Mouse (Mus musculus) forebrain, embryonic 15.5 days (tissue): ENCODE data around the gene Erv3. TPM values are rescaled to one million over a fixed set of nuclear protein-coding genes. Genes with fewer than 3 reads are reported as not detected.
"Not testable (repeated sequence)": the region's sequence is repeated elsewhere in the genome, so short reads cannot be mapped to it uniquely, and the experiment has no call there.

Experiments used
- ATAC-seq: fragments of 200-750 bp; cut with Nextera tagmentation; replicated peaks from 2 replicates; pipeline ENCODE4 v1.8.0; 2017; ENCODE audit warnings: mild to moderate bottlenecking, moderate TSS enrichment, moderate library complexity
- H3K27ac ChIP-seq: fragments of 300-500 bp; sonication (generic); replicated peaks from 2 replicates; pipeline ENCODE4 v1.5.1; 2015; ENCODE audit warnings: mild to moderate bottlenecking, inconsistent platforms
- H3K27me3 ChIP-seq: fragments of 300-500 bp; sonication (generic); 2 replicates; pipeline ENCODE4 v1.6.1; 2015; ENCODE audit warnings: inconsistent platforms
- H3K36me3 ChIP-seq: fragments of 300-500 bp; sonication (generic); 2 replicates; pipeline ENCODE4 v1.6.1; 2015; ENCODE audit warnings: mild to moderate bottlenecking, inconsistent platforms
- H3K4me1 ChIP-seq: fragments of 300-500 bp; sonication (generic); 2 replicates; pipeline ENCODE4 v1.6.1; 2015; ENCODE audit warnings: inconsistent platforms
- H3K4me2 ChIP-seq: fragments of 300-500 bp; sonication (generic); replicated peaks from 2 replicates; pipeline ENCODE4 v1.6.1; 2015; ENCODE audit warnings: mild to moderate bottlenecking, inconsistent platforms
- H3K4me3 ChIP-seq: fragments of 300-500 bp; sonication (generic); 2 replicates; pipeline ENCODE4 v1.5.1; 2015; ENCODE audit warnings: mild to moderate bottlenecking, inconsistent platforms
- H3K9ac ChIP-seq: fragments of 300-500 bp; sonication (generic); replicated peaks from 2 replicates; pipeline ENCODE4 v1.6.1; 2015; ENCODE audit warnings: mild to moderate bottlenecking, inconsistent platforms
- H3K9me3 ChIP-seq: fragments of 300-500 bp; sonication (generic); 2 replicates; pipeline ENCODE4 v1.6.1; 2016; ENCODE audit warnings: inconsistent platforms
- WGBS: fragments of 180-500 bp; shearing (Covaris S2); methylation state at CpG from one replicate; pipeline ENCODE4 v1.1.7; 2015; ENCODE audit warnings: mixed read lengths; 5-methylcytosine and 5-hydroxymethylcytosine counted together
- polyA plus RNA-seq: library from polyadenylated mRNA; unstranded; fragments of >200 nt; fragmentation: Nextera tagmentation; extraction: Ambion mirVana; gene quantifications from 2 replicates; pipeline ENCODE4 v1.2.1, GENCODE M21; 2015

Erv3 gene
- polyA plus RNA-seq, 1 experiment from 2014 or later = not detected

DNA sequence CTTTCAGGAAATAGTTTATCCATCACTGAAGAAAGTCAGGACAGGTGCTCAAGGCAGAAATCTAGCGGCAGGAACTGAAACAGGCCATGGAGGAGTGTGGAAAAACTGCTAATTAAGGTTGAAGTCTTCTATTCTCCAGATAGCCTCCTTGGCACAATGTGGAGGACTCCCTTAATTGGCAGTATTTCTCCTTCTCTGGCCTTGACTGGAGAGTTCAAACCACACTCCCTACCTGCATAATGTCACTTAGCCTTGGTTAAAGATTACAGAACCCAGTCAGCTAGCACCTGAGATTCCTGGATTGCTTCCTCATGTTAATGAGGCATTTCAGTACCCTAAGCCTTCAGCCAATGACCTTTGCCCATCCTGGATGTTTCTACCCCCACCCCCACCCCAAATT is 25.3 kb downstream of the Erv3 start:
- Histone ChIP-seq H3K4me3 (no peak overlapping the region), H3K27me3 (no peaks in the 10 kb centered on the region), H3K36me3 (no peaks in the 10 kb centered on the region), H3K27ac (no peak overlapping the region), H3K9ac (no peak overlapping the region), H3K4me2 (no peak overlapping the region), H3K4me1 (no peaks in the 10 kb centered on the region), H3K9me3 (no peaks in the 10 kb centered on the region)
- WGBS = 95% methylated on average over 1 of the region's 1 CpGs
- ATAC-seq = no peak

DNA sequence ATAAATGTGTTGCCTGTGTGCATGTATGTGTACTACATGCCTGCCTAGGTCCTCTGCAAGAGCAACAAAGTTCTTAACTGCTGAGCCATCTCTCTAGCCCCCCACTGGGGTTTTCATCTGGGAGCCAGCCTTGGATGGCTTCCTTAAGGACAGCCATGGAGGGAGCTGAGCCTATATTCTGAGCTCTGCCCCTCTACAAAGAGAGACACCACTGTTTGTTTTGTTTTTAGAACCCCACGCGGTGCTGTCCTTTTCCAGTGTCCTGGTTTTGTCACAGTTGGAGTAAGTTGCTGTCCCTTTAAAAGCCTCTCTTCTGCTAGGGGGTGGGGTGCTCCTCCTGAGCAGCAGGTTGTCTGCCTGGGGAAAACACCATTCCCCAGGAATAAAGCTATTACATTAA is 27.7 kb downstream of the Erv3 start:
- ATAC-seq = no peak
- Histone ChIP-seq H3K27me3 (no peaks in the 10 kb centered on the region), H3K27ac (no peak overlapping the region), H3K4me3 (no peak overlapping the region), H3K4me2 (no peak overlapping the region), H3K4me1 (peaks cover 9% of the 10 kb centered on the region), H3K9ac (no peak overlapping the region), H3K36me3 (no peaks in the 10 kb centered on the region), H3K9me3 (no peaks in the 10 kb centered on the region)
- WGBS = 29% methylated on average over 2 of the region's 2 CpGs

DNA sequence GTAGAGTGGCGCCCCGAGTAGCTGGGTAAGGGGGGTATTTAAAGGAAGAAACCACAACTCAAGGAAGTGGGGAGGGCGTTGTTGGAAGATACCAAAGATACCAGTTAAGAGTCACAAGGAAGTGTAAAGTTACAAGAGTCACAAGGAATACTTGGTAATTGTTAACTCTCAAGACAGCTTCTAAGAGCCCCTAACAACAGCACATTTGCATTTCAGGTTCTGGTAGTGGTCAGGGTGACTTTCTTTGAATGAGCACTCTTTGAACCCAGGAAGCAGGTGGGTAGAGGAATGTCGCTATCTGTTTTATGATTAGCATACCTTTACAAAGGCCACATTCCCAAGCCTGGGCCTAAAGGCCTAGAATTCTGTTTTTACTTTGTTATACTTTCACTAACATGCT is 28.6 kb downstream of the Erv3 start:
- H3K9ac ChIP-seq, ATAC-seq, H3K4me1 ChIP-seq, H3K4me3 ChIP-seq, H3K9me3 ChIP-seq, H3K27me3 ChIP-seq, H3K27ac ChIP-seq, H3K4me2 ChIP-seq, H3K36me3 ChIP-seq: not testable (repeated sequence)
- WGBS = 94% methylated on average over 4 of the region's 4 CpGs

DNA sequence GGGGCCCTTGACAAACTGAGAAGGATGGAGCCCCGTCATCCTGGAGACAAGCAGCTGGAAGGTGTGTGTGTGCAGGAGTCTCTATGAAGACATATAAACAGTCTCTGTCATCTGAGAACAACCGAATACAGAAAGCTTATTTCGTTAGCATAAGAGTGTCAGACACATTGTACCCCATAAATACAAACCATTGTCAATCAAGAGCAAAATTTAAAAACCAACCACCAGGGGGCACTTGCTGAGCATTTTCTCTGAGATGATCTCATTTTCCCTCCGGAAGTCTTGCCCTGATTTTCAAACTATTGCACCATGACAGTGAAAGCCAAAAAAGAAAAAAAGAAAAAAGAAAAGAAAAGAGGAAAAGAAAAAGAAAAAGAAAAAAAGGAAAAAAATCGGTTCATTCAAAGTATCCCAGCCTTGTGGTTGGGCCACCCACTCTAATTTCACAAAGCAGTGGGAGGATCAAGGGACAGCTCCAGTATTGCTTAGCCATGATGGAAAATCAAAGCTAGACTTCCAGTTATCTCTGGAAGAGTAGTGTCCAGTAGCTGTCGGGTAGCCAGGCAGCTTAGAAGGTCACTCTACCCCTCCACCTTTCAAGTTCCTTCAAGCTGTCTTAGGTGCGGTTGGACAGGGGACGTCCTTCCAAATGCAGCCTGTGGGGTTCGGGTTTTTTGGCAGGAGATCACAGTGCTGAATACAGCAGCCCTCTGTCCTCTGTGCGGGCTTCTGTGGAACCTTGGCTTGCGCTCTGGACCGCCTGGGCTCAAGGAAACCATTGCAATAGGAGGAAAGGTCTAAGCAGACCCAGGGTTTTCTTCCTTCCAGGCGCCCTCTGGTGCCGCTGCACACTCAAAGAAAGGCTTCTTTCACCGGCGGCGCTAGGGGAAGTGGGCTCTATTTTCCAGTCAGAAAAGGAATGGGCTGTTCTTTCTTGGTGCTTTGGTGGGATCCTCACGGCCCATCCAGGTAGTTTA is 31.3 kb downstream of the Erv3 start:
- peak overlapping the region; percentile 32 for H3K4me2 ChIP-seq
- no peaks in the 10 kb centered on the region for H3K9me3 ChIP-seq
- H3K36me3 ChIP-seq = no peaks in the 10 kb centered on the region
- peak; percentile 73 for ATAC-seq
- peak overlapping the region; percentile 42 for H3K27ac ChIP-seq
- H3K4me3 ChIP-seq = 0 out of 2 replicates have a peak overlapping the region, but pooled peaks have one; percentile 4
- no peak overlapping the region for H3K9ac ChIP-seq
- peaks cover 9% of the 10 kb centered on the region for H3K4me1 ChIP-seq
- no peaks in the 10 kb centered on the region for H3K27me3 ChIP-seq
- WGBS = 31% methylated on average over 18 of the region's 18 CpGs

DNA sequence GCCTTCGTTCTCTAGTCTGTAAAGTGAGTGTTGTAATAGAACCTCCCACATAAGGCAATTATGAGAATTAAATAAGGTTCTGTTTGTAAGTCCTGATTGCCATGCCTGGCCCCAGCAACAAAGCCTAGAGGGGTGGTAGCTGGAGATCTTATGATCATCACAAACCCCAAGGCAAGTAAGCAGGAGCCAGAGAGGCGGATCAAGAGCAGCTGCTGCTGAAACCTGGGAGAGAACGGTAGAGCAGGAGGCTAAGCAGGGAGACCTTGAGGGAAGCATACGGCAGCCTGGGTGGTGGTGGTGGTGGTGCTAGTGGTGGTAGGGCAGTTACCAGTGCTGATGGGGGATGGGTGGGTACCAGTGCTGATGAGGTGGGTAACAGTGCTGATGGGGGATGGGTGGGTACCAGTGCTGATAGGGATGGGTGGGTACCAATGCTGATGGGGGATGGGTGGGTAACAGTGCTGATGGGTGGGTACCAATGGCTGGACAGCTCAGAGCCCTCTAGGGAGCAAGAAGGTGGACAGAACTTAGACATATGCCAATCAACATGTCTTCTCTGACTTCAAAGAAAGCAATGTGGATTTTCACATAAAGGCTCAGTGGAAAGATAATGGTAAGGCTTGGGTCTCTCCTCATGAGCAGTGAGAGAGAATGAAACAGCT is 32.4 kb downstream of the Erv3 start:
- ATAC-seq = peak; percentile 42; the same call in 1 of the 2 replicates
- Histone ChIP-seq H3K4me3 (no peak overlapping the region), H3K4me1 (peaks cover 9% of the 10 kb centered on the region), H3K36me3 (no peaks in the 10 kb centered on the region), H3K9ac (no peak overlapping the region), H3K4me2 (no peak overlapping the region), H3K9me3 (no peaks in the 10 kb centered on the region), H3K27me3 (no peaks in the 10 kb centered on the region), H3K27ac (no peak overlapping the region)
- 75% methylated on average over 4 of the region's 4 CpGs for WGBS

DNA sequence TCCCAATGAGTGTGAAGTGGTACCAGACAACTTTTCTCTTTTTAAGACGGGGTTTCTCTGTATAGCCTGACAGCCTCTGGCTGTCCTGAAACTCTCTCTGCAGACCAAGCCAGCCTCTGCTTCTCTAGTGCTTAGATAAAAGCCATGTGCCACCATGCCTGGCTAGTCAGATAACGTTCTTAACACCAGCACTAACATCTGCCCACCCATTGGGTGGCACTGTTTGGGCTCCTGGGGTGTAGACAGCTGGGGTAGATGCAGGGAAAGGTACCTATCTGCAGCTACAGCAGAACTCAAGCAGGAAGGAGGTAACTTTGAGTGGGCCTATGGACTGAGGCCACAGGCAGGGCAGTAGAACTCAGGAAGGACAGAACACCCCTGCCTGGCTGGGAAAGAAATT is 34.0 kb downstream of the Erv3 start:
- no peak overlapping the region for H3K4me3 ChIP-seq
- H3K27ac ChIP-seq = no peak overlapping the region
- no peaks in the 10 kb centered on the region for H3K36me3 ChIP-seq
- no peak overlapping the region for H3K4me2 ChIP-seq
- peaks cover 12% of the 10 kb centered on the region for H3K4me1 ChIP-seq
- no peaks in the 10 kb centered on the region for H3K9me3 ChIP-seq
- WGBS = 68% methylated on average over 2 of the region's 2 CpGs
- no peak for ATAC-seq
- no peak overlapping the region for H3K9ac ChIP-seq
- no peaks in the 10 kb centered on the region for H3K27me3 ChIP-seq

DNA sequence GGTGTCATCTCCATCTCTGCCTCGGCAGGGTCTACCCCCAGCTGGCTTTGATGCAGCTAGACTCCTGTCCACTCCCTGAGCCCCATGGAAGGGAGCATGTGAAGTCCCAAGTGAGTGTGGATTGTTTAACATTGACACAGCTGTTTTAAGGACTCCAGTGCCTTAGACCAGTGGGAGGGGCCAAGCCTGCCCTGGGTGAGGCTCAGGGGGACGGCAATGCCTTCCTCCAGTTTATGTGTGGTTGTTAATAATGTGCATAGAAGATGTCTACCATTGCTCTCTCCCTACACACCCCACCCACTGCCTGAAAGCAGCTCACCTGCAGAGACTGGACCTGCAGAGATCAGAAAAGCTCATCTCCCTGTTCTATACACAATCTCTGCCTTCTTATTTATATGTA is 35.6 kb downstream of the Erv3 start:
- H3K9me3 ChIP-seq = no peaks in the 10 kb centered on the region
- H3K4me1 ChIP-seq = peaks cover 13% of the 10 kb centered on the region
- 59% methylated on average over 2 of the region's 2 CpGs for WGBS
- no peak for ATAC-seq
- 0 out of 2 replicates have a peak, but pooled peaks cover 2% of the 10 kb centered on the region for H3K27me3 ChIP-seq
- H3K9ac ChIP-seq = no peak overlapping the region
- H3K4me2 ChIP-seq = no peak overlapping the region
- H3K4me3 ChIP-seq = no peak overlapping the region
- no peak overlapping the region for H3K27ac ChIP-seq
- no peaks in the 10 kb centered on the region for H3K36me3 ChIP-seq

DNA sequence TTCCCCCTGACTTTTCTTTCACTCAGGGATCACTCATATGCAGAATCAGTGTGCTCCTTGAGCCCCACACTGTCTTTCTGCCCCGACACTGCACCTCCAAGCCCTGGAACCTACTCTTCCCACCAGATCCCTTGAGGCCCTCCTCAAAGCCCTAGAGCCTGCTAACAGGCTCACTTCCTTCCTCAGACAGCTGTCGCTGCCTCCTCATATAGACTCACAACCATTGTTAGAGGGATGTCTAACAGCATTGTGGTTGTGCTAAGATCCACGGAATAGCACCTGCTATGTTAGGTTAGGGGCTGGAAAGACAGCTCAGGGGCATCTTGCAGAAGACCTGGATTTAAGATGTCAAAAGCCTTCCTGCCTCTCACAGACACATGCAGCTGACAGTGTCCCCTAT is 37.1 kb downstream of the Erv3 start:
- 0 out of 2 replicates have a peak, but pooled peaks cover 2% of the 10 kb centered on the region for H3K27me3 ChIP-seq
- H3K4me1 ChIP-seq = peaks cover 5% of the 10 kb centered on the region; the same call in 1 of the 2 replicates
- H3K4me2 ChIP-seq = no peak overlapping the region
- H3K27ac ChIP-seq = no peak overlapping the region
- H3K9me3 ChIP-seq = no peaks in the 10 kb centered on the region
- no peaks in the 10 kb centered on the region for H3K36me3 ChIP-seq
- WGBS = 81% methylated on average over 3 of the region's 3 CpGs
- no peak overlapping the region for H3K9ac ChIP-seq
- ATAC-seq = no peak
- H3K4me3 ChIP-seq = no peak overlapping the region

DNA sequence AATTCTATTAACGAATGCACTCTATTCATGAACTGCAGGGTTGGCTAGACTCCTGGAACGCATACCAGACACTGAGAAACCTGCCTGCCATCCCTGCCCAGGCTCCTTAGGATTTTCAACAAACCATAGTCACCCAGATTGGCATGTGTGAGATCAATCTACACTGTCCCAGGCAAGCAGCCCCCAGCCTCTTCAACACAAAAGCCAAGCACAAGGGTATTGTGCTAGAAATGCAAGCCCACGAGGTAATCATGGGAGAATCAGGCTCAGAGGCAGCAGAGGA is 37.9 kb downstream of the Erv3 start:
- H3K27me3 ChIP-seq = 0 out of 2 replicates have a peak, but pooled peaks cover 2% of the 10 kb centered on the region
- WGBS = 41% methylated on average over 3 of the region's 3 CpGs
- H3K4me3 ChIP-seq = no peak overlapping the region
- H3K27ac ChIP-seq = no peak overlapping the region
- no peak overlapping the region for H3K4me2 ChIP-seq
- H3K9ac ChIP-seq = no peak overlapping the region
- H3K9me3 ChIP-seq = no peaks in the 10 kb centered on the region
- H3K36me3 ChIP-seq = no peaks in the 10 kb centered on the region
- ATAC-seq = no peak
- peaks cover 5% of the 10 kb centered on the region; the same call in 1 of the 2 replicates for H3K4me1 ChIP-seq

DNA sequence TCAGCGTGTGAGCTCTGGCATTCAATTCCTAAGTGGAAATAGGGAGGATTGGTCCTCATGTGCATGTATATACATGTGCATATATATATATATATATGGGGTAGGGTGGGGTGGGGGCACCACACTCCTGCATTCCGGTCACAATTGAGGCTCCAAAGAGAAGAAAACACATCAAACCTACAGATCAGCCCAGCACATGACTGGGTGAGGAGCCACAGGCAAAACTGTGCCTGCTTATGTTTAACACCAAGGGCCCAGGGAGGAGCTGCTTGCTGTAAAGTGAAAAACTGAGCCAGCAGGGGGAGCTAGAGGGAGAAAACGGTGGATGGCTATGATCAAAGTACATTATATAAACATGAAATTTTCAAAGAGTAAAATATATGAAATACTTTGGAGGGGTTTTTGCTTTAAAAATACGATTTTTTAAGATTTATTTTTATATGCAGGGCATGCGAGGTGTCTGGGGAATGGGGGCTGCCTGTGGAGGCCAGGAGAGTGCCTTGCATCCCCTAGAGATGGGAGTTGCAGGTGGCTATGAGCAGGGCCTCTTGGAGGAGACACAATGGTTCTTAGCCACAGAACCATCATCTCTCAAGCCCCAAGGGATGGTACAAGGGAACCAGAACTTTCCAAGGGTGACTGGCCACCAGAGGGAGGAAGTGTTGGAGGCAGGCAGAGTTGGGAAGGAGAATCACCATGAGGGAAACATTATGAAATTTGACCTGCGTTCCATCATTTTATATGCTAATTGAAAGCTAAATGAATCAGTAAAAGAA is 38.4 kb downstream of the Erv3 start:
- H3K4me2 ChIP-seq = no peak overlapping the region
- H3K27ac ChIP-seq = no peak overlapping the region
- H3K9ac ChIP-seq = no peak overlapping the region
- ATAC-seq = peak; percentile 67
- 0 out of 2 replicates have a peak, but pooled peaks cover 2% of the 10 kb centered on the region for H3K27me3 ChIP-seq
- no peak overlapping the region for H3K4me3 ChIP-seq
- WGBS = 30% methylated on average over 6 of the region's 6 CpGs
- no peaks in the 10 kb centered on the region for H3K9me3 ChIP-seq
- H3K36me3 ChIP-seq = no peaks in the 10 kb centered on the region
- peaks cover 5% of the 10 kb centered on the region; the same call in 1 of the 2 replicates for H3K4me1 ChIP-seq

DNA sequence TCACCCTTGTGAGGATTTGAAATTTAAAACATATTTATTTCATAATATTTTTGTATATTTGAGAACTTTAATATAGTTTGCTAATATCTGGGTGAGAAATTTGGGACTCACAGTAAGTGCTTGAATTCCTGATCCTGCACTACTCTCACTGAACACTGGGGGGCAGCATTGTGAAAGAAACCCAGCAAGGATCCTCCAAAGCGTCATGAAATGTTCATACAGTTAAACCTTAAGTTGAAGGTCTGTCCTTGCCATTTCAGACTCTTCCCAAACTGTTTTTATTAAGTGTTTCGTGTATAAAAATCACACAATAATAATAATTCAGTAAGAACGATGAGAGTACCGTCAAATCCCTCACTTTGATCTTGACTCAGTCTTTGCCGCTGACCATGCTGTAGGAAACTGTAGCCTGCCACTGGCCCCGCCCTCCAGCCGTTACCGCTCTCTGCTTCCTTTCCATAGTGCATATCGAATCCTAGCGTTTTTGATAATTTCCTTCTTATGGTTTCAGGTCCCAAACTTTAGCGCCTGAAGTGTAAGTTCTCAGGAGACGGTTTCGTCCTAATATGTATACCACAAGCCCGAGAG is 39.4 kb downstream of the Erv3 start:
- Histone ChIP-seq H3K4me1 (peaks cover 5% of the 10 kb centered on the region; the same call in 1 of the 2 replicates), H3K27me3 (0 out of 2 replicates have a peak, but pooled peaks cover 2% of the 10 kb centered on the region), H3K9ac (no peak overlapping the region), H3K36me3 (no peaks in the 10 kb centered on the region), H3K4me3 (no peak overlapping the region), H3K9me3 (no peaks in the 10 kb centered on the region), H3K27ac (no peak overlapping the region), H3K4me2 (peak overlapping the region; percentile 30; the same call in 1 of the 2 replicates)
- 23% methylated on average over 14 of the region's 14 CpGs for WGBS
- ATAC-seq = peak; percentile 66
